Mouse (Mus musculus) erythroblast, embryonic 14.5 days (primary cell): ENCODE results near the gene Ttyh2. TPM values are rescaled to one million over a fixed set of nuclear protein-coding genes. Genes with fewer than 3 reads are reported as not detected.

Experiments
- H3K27me3 ChIP-seq: 2 replicates; pipeline ENCODE4 v1.6.1; 2012; ENCODE audit warnings: inconsistent platforms; ENCODE audit not compliant: control insufficient read depth
- H3K36me3 ChIP-seq: 2 replicates; pipeline ENCODE4 v1.6.1; 2012; ENCODE audit warnings: mild to moderate bottlenecking, inconsistent platforms; ENCODE audit not compliant: control insufficient read depth
- H3K4me1 ChIP-seq: 2 replicates; pipeline ENCODE4 v1.6.1; 2012; ENCODE audit warnings: inconsistent platforms; ENCODE audit not compliant: control insufficient read depth
- H3K4me3 ChIP-seq: replicated peaks from 2 replicates; pipeline ENCODE3; 2012; ENCODE audit warnings: moderate library complexity, mild to moderate bottlenecking, inconsistent platforms
- H3K9me3 ChIP-seq: 2 replicates; pipeline ENCODE4 v1.6.1; 2012; ENCODE audit warnings: low read length, inconsistent platforms, mixed read lengths; ENCODE audit not compliant: control insufficient read depth
- GATA1 ChIP-seq: IDR thresholded peaks from 2 replicates; pipeline ENCODE4 v1.6.1; 2012; ENCODE audit warnings: low read length, inconsistent platforms, mixed read lengths
- TAL1 ChIP-seq: IDR thresholded peaks from 3 replicates; pipeline ENCODE4 v1.6.1; 2012; ENCODE audit warnings: low read length, inconsistent platforms, mixed read lengths
- polyA plus RNA-seq: library from polyadenylated mRNA; stranded (reverse); fragments of >175 nt; gene quantifications from 2 replicates; pipeline ENCODE4 v1.2.3, GENCODE M21; 2012

The Ttyh2 gene
- polyA plus RNA-seq, 1 experiment: 0.02 TPM

DNA sequence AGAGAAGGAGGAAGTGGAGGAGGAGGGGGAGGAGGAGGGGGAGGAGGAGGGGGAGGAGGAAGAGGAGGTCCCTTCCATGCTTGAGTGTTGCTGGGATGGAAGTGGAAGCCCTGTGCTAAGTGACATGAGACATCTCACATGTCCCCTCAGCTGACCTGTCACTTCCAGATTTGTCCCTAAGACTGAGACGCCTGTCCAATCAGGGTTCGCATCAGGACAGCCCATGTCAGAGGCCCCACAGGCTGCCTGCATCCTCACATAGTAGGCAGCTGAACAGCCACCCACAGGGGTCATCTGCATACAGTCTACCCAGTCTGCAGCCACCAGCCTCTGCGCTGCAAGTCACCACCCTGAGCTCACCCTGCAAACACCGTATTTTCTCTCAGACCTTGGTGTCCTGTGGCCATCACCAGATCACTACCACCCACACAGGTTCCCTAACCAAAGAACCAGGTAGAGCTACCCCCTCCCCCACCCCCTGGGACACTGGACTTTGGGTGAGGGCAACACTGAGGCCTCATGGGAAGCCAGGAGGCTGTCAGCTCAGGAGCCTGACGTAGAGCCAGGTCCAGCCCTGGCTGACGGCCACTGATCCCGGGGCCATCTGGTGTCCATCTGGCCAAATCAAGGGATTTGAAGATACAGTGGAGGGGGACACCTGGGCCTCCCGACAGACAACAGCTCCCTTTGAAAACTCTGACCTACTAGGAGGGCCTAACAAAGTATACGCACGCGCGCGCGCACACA, 9.6 kb downstream of the Ttyh2 start:
- H3K9me3 ChIP-seq: no peaks in the 10 kb centered on the region
- TF ChIP-seq TAL1 (no peak), GATA1 (no peak)
- peaks cover 6% of the 10 kb centered on the region for H3K4me1 ChIP-seq
- H3K4me3 ChIP-seq: no peak overlapping the region
- H3K27me3 ChIP-seq: no peaks in the 10 kb centered on the region
- no peaks in the 10 kb centered on the region for H3K36me3 ChIP-seq

DNA sequence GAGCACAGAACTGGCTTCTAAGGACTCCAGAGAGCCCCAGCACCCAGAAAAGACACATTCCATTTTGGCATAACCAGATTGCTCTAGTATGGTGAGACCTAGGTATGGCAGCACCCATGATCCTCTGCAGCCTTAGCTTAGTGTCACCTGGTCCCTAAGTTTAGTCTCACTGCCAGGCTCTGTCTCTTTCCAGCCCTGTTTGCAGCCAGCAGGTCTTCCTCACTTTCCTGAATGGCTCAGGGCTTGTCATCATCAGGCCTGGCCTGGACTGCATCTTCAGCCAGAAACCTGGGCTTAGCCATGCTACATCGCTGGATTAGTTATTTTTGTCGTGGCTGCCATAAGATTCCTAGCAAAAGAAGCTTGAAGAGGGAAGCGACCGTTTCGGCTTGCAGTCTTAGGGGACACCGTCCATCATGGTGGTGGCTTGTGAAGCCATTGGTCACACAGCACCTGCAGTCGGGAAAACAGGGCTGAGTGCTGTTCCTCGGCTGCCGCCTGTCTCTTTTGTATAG, 10.4 kb downstream of the Ttyh2 start:
- no peaks in the 10 kb centered on the region for H3K9me3 ChIP-seq
- no peaks in the 10 kb centered on the region for H3K27me3 ChIP-seq
- TF ChIP-seq TAL1 (no peak), GATA1 (no peak)
- no peak overlapping the region for H3K4me3 ChIP-seq
- H3K4me1 ChIP-seq: peaks cover 6% of the 10 kb centered on the region
- no peaks in the 10 kb centered on the region for H3K36me3 ChIP-seq

DNA sequence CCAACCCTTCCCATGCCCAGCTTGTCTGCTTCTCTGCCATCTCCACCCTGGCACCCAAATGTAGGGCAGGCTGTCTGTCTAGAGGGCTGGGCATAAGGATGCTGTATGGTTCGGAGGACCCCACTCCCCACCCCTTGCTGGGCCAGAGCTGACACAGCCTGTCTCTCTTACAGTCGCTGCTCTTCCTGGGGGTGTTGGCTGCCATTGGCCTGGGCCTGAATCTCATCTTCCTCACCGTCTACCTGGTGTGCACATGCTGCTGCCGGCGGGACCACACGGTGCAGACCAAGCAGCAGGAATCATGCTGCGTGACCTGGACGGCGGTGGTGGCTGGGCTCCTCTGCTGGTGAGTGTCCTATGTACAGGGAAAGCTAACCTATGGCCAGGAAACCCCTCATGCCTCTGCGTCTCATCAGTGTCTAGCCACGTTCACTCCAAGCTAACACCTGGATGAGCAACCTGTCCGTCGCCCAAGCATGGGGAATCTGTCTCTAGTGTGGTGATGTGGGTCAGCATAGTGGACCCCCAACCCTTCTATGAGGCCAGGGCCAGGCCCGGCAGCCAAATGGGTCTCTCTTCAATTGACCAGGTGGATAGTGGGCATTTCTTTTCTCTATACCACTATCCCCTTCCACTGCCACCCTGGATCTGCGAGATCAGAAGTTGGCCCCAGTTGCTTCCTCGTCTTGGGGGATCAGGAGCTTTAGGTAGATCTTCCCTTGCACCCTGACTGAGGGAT, 11.2 kb downstream of the Ttyh2 start:
- Histone ChIP-seq H3K36me3 (no peaks in the 10 kb centered on the region), H3K9me3 (no peaks in the 10 kb centered on the region), H3K4me3 (no peak overlapping the region), H3K27me3 (no peaks in the 10 kb centered on the region), H3K4me1 (peaks cover 6% of the 10 kb centered on the region)
- TF ChIP-seq TAL1 (no peak), GATA1 (no peak)

DNA sequence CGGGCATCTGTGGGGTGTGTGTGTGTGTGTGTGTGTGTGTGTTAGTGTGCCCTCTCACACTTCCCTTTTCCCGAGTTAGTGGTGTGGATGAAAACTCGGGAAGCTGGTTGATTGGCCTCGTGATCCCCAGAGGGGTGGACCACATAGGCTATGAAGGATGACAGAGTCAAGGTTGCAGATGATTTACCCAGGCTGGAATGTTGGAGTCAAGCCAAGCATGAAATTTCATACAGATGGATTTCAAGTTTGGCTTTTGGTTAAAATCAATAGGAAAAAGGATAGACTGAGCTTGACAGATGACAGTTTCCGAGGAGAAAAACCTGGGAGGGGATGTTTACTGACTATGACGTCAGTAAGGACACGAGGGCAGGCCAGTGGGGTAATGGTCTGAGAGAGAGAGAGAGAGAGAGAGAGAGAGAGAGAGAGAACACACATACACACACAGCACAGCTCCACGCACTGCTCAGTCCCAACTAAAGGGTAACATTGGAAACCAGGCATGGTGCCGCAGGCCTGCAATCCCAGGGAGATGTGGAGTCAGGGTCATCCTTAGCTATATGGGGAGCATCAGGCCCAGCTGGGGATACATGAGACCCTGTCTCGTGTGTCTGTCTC, 12.4 kb downstream of the Ttyh2 start:
- Histone ChIP-seq H3K27me3 (no peaks in the 10 kb centered on the region), H3K4me3 (no peak overlapping the region), H3K9me3 (no peaks in the 10 kb centered on the region), H3K4me1 (peaks cover 7% of the 10 kb centered on the region), H3K36me3 (no peaks in the 10 kb centered on the region)
- no peak for TF ChIP-seq TAL1
- TF ChIP-seq GATA1: no peak

DNA sequence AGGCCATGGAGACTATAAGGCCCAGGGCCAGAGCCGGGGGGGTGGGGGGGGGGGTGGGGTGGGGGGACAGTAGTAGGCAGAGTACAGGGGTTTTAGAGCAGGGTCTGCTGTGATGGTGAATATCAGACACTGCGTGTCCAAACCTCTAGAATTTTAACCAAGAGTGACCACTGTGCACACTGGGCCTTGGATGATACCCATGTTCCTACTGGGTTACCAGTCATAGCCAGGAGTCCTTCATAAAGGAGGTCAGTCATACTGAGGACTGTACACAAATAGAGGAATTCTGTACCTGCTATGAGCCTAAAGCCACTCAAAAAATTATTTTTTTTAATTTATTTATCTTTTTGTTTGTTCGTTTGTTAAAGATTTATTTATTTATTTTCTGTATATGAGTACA, 13.5 kb downstream of the Ttyh2 start:
- H3K27me3 ChIP-seq: no peaks in the 10 kb centered on the region
- H3K4me1 ChIP-seq: peaks cover 5% of the 10 kb centered on the region
- H3K9me3 ChIP-seq: no peaks in the 10 kb centered on the region
- no peaks in the 10 kb centered on the region for H3K36me3 ChIP-seq
- no peak for TF ChIP-seq GATA1
- TF ChIP-seq TAL1: no peak
- no peak overlapping the region for H3K4me3 ChIP-seq

DNA sequence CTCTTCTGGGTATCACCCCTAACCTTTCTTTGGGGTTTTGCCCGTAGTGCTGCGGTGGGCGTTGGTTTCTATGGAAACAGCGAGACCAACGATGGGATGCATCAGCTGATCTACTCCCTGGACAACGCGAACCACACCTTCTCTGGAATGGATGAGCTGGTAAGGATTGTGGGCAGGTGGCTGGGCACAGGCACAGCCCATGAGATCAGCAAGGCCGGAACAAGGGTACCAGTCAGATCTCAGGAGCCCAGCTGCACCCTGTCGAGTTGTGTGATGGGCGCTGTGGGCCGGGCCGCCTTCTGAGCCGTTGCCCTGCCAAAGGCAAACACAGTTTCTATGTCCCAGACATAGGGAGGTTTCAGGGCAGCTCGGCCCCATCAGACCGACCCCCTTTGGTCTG, 15.0 kb downstream of the Ttyh2 start:
- Histone ChIP-seq H3K4me3 (no peak overlapping the region), H3K36me3 (no peaks in the 10 kb centered on the region), H3K27me3 (no peaks in the 10 kb centered on the region), H3K4me1 (peaks cover 2% of the 10 kb centered on the region), H3K9me3 (no peaks in the 10 kb centered on the region)
- TF ChIP-seq TAL1 (no peak), GATA1 (no peak)

DNA sequence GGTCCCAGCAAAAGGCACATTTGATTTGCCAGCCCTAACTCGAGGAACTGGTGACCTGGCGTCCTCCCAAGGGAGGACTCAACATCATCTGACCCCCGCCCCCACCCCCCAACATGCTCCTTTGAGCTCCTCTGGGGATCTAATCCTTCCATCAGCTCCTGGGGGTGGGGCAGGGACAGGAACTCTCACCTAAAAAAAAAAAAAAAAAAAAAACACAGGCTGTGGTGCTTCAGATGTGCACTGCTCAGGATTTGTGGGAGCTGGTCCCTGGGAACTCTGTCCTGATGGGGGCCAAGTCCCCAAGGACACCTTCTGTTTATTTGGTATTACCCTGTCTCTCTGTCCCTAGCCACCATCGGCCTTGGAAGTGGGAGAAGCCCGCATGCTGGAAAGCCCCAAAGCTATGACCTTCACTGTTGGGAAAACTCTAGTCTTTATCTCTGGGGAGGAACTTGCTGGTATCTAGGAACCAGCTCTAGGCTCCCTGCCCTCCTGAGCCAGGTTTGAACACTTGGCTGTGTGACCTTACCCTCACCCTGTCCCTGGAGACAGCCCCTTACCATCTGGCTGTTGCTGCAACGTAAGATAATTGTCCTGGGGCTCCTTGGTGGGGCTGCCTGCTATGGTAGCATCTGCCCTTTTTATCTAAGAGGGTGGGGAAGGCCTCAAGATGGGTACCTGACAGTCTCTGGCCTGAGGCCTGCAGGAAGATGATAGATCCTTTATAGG, 16.4 kb downstream of the Ttyh2 start:
- Histone ChIP-seq H3K27me3 (no peaks in the 10 kb centered on the region), H3K9me3 (no peaks in the 10 kb centered on the region), H3K4me3 (no peak overlapping the region), H3K36me3 (peaks cover 1% of the 10 kb centered on the region; the same call in 1 of the 2 replicates), H3K4me1 (peaks cover 2% of the 10 kb centered on the region)
- no peak for TF ChIP-seq TAL1
- no peak for TF ChIP-seq GATA1

DNA sequence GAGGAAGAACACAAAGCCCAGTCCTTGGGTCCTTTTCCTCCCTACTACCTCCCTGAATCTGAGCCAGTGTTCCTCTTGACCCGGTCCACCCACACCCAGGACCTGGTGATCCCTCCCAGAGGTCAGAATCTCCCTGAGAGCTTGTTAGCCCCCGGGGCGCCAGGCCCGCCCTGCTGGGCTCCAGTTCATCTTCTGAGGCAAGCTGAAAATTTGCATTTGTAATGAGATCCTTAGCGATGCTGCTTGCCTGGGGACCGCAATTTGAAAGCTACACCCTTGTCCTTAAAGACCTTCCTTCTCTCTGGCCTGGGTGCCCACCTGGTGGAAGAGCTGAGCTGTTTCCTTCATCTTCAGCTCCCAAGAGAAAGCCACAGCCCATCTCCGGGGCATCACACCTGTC, 17.4 kb downstream of the Ttyh2 start:
- H3K4me1 ChIP-seq: peaks cover 2% of the 10 kb centered on the region
- H3K36me3 ChIP-seq: peaks cover 2% of the 10 kb centered on the region; the same call in 1 of the 2 replicates
- no peak overlapping the region for H3K4me3 ChIP-seq
- no peaks in the 10 kb centered on the region for H3K9me3 ChIP-seq
- no peaks in the 10 kb centered on the region for H3K27me3 ChIP-seq
- TF ChIP-seq TAL1: no peak
- TF ChIP-seq GATA1: no peak
